Mouse (Mus musculus): ENCODE measurements around the gene Pheta1. TPM values are rescaled to one million over a fixed set of nuclear protein-coding genes. Genes with fewer than 3 reads are reported as not detected.

Pheta1 gene
- polyA plus RNA-seq, 1 experiment from 2014 or later: 4.8 TPM

- peak; percentile 86 for DNase-seq
Observed at GRCm38 (mm10) chr5:121853368-121854051, 4.7 kb downstream of the Pheta1 start.

GRCm38 (mm10) chr5:121854768-121855167 is 6.0 kb downstream of the Pheta1 start:
- H3K36me3 ChIP-seq (replicated peaks; ENCODE audit: insufficient read depth, low read length): peaks cover 4% of the 10 kb centered on the region; the same call in 1 of the 2 replicates
- H3K27ac ChIP-seq (ENCODE audit: low read depth): no peak overlapping the region
- H3K4me1 ChIP-seq (ENCODE audit: insufficient read depth): peaks cover 16% of the 10 kb centered on the region
- no peak overlapping the region for H3K9ac ChIP-seq (replicated peaks)
- WGBS (ENCODE audit: insufficient replicate concordance): 71% methylated on average over 8 of the region's 10 CpGs
- no peaks in the 10 kb centered on the region for H3K9me3 ChIP-seq (ENCODE audit: low read length)
- no peaks in the 10 kb centered on the region for H3K27me3 ChIP-seq (ENCODE audit: insufficient read depth, low read length)
- DNase-seq (no peak), ATAC-seq (no peak)
- no peak overlapping the region for H3K4me2 ChIP-seq (ENCODE audit: low read depth, low read length)
- TF ChIP-seq EP300 (IDR thresholded peaks at IDR 0.05; ENCODE audit: low read depth) (no peak), CTCF (IDR thresholded peaks at IDR 0.05; ENCODE audit: low read depth) (no peak)
- no peak overlapping the region for H3K4me3 ChIP-seq (ENCODE audit: low read depth, low read length)

More at GRCm38 (mm10) chr5:121853368-121854051, 4.7 kb downstream of the Pheta1 start:
- H3K4me2 ChIP-seq (ENCODE audit: low read depth, low read length): no peak overlapping the region
- TF ChIP-seq CTCF (IDR thresholded peaks at IDR 0.05; ENCODE audit: low read depth) (no peak), EP300 (IDR thresholded peaks at IDR 0.05; ENCODE audit: low read depth) (0 out of 2 replicates have a peak, but pooled peaks have one; percentile 46)
- 60% methylated on average over 9 of the region's 9 CpGs for WGBS (ENCODE audit: insufficient replicate concordance)
- ATAC-seq: peak; percentile 87
- H3K27me3 ChIP-seq (ENCODE audit: insufficient read depth, low read length): no peaks in the 10 kb centered on the region
- peaks cover 24% of the 10 kb centered on the region for H3K4me1 ChIP-seq (ENCODE audit: insufficient read depth)
- H3K27ac ChIP-seq (ENCODE audit: low read depth): peak overlapping the region; percentile 52
- H3K9me3 ChIP-seq (ENCODE audit: low read length): no peaks in the 10 kb centered on the region
- no peak overlapping the region for H3K9ac ChIP-seq (replicated peaks)
- H3K4me3 ChIP-seq (ENCODE audit: low read depth, low read length): no peak overlapping the region
- peaks cover 4% of the 10 kb centered on the region; the same call in 1 of the 2 replicates for H3K36me3 ChIP-seq (replicated peaks; ENCODE audit: insufficient read depth, low read length)

- no peak overlapping the region for H3K4me2 ChIP-seq (ENCODE audit: low read depth, low read length)
- H3K9me3 ChIP-seq (ENCODE audit: low read length): no peaks in the 10 kb centered on the region; the same call in 1 of the 2 replicates
- 69% methylated on average over 11 of the region's 11 CpGs for WGBS (ENCODE audit: insufficient replicate concordance)
- H3K4me3 ChIP-seq (ENCODE audit: low read depth, low read length): no peak overlapping the region
- no peak for DNase-seq
- no peak overlapping the region; the same call in 1 of the 2 replicates for H3K9ac ChIP-seq (replicated peaks)
- no peaks in the 10 kb centered on the region for H3K27me3 ChIP-seq (ENCODE audit: insufficient read depth, low read length)
- no peak for ATAC-seq
- peaks cover 7% of the 10 kb centered on the region for H3K36me3 ChIP-seq (replicated peaks; ENCODE audit: insufficient read depth, low read length)
- peaks cover 8% of the 10 kb centered on the region; the same call in 1 of the 2 replicates for H3K4me1 ChIP-seq (ENCODE audit: insufficient read depth)
- no peak overlapping the region for H3K27ac ChIP-seq (ENCODE audit: low read depth)
- TF ChIP-seq CTCF (IDR thresholded peaks at IDR 0.05; ENCODE audit: low read depth) (no peak), EP300 (IDR thresholded peaks at IDR 0.05; ENCODE audit: low read depth) (no peak)
Observed at GRCm38 (mm10) chr5:121856740-121857139, 8.0 kb downstream of the Pheta1 start.

GRCm38 (mm10) chr5:121858427-121858826 is 9.6 kb downstream of the Pheta1 start:
- no peak overlapping the region for H3K4me3 ChIP-seq (ENCODE audit: low read depth, low read length)
- H3K27ac ChIP-seq (ENCODE audit: low read depth): no peak overlapping the region
- no peaks in the 10 kb centered on the region; the same call in 1 of the 2 replicates for H3K9me3 ChIP-seq (ENCODE audit: low read length)
- peaks cover 3% of the 10 kb centered on the region for H3K36me3 ChIP-seq (replicated peaks; ENCODE audit: insufficient read depth, low read length)
- H3K4me1 ChIP-seq (ENCODE audit: insufficient read depth): peaks cover 8% of the 10 kb centered on the region; the same call in 1 of the 2 replicates
- H3K27me3 ChIP-seq (ENCODE audit: insufficient read depth, low read length): no peaks in the 10 kb centered on the region
- ATAC-seq (no peak), DNase-seq (no peak)
- TF ChIP-seq CTCF (IDR thresholded peaks at IDR 0.05; ENCODE audit: low read depth): no peak
- TF ChIP-seq EP300 (IDR thresholded peaks at IDR 0.05; ENCODE audit: low read depth): no peak
- WGBS (ENCODE audit: insufficient replicate concordance): 61% methylated on average over 12 of the region's 12 CpGs
- H3K9ac ChIP-seq (replicated peaks): no peak overlapping the region
- H3K4me2 ChIP-seq (ENCODE audit: low read depth, low read length): no peak overlapping the region

- no peak overlapping the region for H3K27ac ChIP-seq (ENCODE audit: low read depth)
- no peak overlapping the region for H3K4me3 ChIP-seq (ENCODE audit: low read depth, low read length)
- peaks cover 3% of the 10 kb centered on the region for H3K36me3 ChIP-seq (replicated peaks; ENCODE audit: insufficient read depth, low read length)
- WGBS (ENCODE audit: insufficient replicate concordance): 47% methylated on average over 5 of the region's 5 CpGs
- no peak overlapping the region for H3K9ac ChIP-seq (replicated peaks)
- ATAC-seq (no peak), DNase-seq (no peak)
- no peaks in the 10 kb centered on the region for H3K4me1 ChIP-seq (ENCODE audit: insufficient read depth)
- no peaks in the 10 kb centered on the region for H3K27me3 ChIP-seq (ENCODE audit: insufficient read depth, low read length)
- no peak overlapping the region for H3K4me2 ChIP-seq (ENCODE audit: low read depth, low read length)
- no peaks in the 10 kb centered on the region; the same call in 1 of the 2 replicates for H3K9me3 ChIP-seq (ENCODE audit: low read length)
- TF ChIP-seq EP300 (IDR thresholded peaks at IDR 0.05; ENCODE audit: low read depth) (no peak), CTCF (IDR thresholded peaks at IDR 0.05; ENCODE audit: low read depth) (no peak)
Observed at GRCm38 (mm10) chr5:121861964-121862363, 13.2 kb downstream of the Pheta1 start.

GRCm38 (mm10) chr5:121864330-121864729 is 15.5 kb downstream of the Pheta1 start:
- Histone ChIP-seq H3K27me3 (ENCODE audit: insufficient read depth, low read length) (no peaks in the 10 kb centered on the region), H3K27ac (ENCODE audit: low read depth) (no peak overlapping the region), H3K36me3 (replicated peaks; ENCODE audit: insufficient read depth, low read length) (peaks cover 3% of the 10 kb centered on the region), H3K4me1 (ENCODE audit: insufficient read depth) (no peaks in the 10 kb centered on the region), H3K9ac (replicated peaks) (no peak overlapping the region), H3K4me2 (ENCODE audit: low read depth, low read length) (no peak overlapping the region), H3K4me3 (ENCODE audit: low read depth, low read length) (no peak overlapping the region), H3K9me3 (ENCODE audit: low read length) (no peaks in the 10 kb centered on the region; the same call in 1 of the 2 replicates)
- no peak for TF ChIP-seq EP300 (IDR thresholded peaks at IDR 0.05; ENCODE audit: low read depth)
- TF ChIP-seq CTCF (IDR thresholded peaks at IDR 0.05; ENCODE audit: low read depth): no peak
- 26% methylated on average over 4 of the region's 11 CpGs for WGBS (ENCODE audit: insufficient replicate concordance)
- no peak for ATAC-seq
- DNase-seq: no peak
